ENCODE assay signal across 8 mouse cellular contexts in the genomic region with DNA sequence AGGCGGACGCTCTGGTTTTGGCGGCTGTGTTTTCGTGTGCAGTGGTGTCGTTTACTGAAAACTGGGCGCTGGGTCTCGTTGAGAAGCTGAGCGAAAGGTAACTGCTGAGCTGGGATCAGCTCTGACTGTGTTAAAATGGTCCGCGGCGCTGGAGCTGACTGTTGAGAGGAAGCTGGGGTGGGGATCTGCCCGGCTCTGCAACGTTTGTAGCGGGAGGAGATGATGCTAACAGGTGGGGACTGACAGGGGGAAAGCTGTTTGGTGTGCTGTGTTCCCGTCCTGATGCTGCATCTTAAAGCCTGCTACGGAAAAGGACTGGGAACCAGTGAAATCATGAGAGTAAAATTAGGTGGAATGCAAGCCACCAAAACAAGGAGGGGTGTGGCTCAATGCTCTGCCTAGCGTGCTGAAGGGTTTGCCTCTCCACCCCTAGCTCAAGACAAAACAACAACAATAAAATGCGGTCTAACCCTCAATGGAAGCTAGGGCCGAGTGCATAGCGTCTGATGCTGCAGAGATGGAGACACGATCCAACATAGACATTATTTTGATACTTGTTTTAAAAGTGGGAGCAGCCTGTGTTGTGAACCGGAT. TPM values are rescaled to one million over a fixed set of nuclear protein-coding genes. Genes with fewer than 3 reads are reported as not detected.
DNase-seq lines count a peak whose midpoint lies in the region; ATAC-seq and TF ChIP-seq lines count a peak whose summit lies in the region.

No protein-coding gene starts in this region.

- ATAC-seq in hematopoietic stem cell, adult 5-6 weeks (replicated peaks in 1 of 2; ENCODE audit: insufficient read depth in 1 of 2, low FRiP score in 2 of 2, low TSS enrichment in 1 of 2, low read depth in 1 of 2, poor library complexity in 2 of 2, severe bottlenecking in 2 of 2) = peak; percentile 12 to 43; a peak in 3 of 4 replicates
- peak; percentile 58 for ATAC-seq in megakaryocyte-erythroid progenitor cell, adult 5-6 weeks (replicated peaks; ENCODE audit: low FRiP score, low TSS enrichment, poor library complexity, severe bottlenecking)

- no peaks in the 10 kb centered on the region for H3K27me3 ChIP-seq in kidney, adult 2 months (replicated peaks; ENCODE audit: control insufficient read depth, insufficient read depth, low read length)

- H3K36me3 ChIP-seq in kidney, adult 2 months (ENCODE audit: control insufficient read depth, insufficient read depth, low read length) = no peaks in the 10 kb centered on the region

- WGBS in kidney, adult 2 months = 1% methylated on average over 22 of the region's 22 CpGs

- no peak overlapping the region for H3K27ac ChIP-seq in kidney, adult 2 months (ENCODE audit: insufficient read depth, low read depth, low read length)

- TF ChIP-seq CTCF in kidney, adult 2 months (conservative IDR thresholded peaks at IDR 0.05; ENCODE audit: insufficient read depth, insufficient read length, low read depth, low read length) = no peak

- TF ChIP-seq POLR2A in kidney, adult 2 months (IDR thresholded peaks at IDR 0.05; ENCODE audit: low read depth, low read length) = no peak

- 0 out of 2 replicates have a peak, but pooled peaks cover 5% of the 10 kb centered on the region for H3K4me1 ChIP-seq in kidney, adult 2 months (ENCODE audit: control insufficient read depth, insufficient read depth, low read length)

- H3K4me3 ChIP-seq in kidney, adult 2 months (ENCODE audit: insufficient read depth, low read depth, low read length) = peak overlapping the region; percentile 87

- DNase-seq in kidney, adult 2 months = no peak
- no peak for DNase-seq in kidney, adult 18-20 months
- peak; percentile 59 for DNase-seq in ZHBTc4 (ENCODE audit: low read depth, low spot score)
- DNase-seq in yolk sac, embryonic 10.5 days (ENCODE audit: low spot score) = no peak
- DNase-seq in cerebellum, postnatal 4 days (ENCODE audit: low spot score in 2 of 2) = no peak
- no peak for DNase-seq in adrenal gland, adult 8-10 months

RNA-seq across cellular contexts. Expression of gene Mettl4, which starts 0.4 kb away (rescaled TPM):
- 5.1 and 5.7 TPM in 2 replicates for polyA plus RNA-seq in kidney, adult 2 months (2012; rRNA removed)
- 34.1 and 34.3 TPM in 2 replicates for total RNA-seq in hematopoietic stem cell, adult 5-6 weeks (2017)
- total RNA-seq in megakaryocyte-erythroid progenitor cell, adult 5-6 weeks (2014; fragmentation: Nextera tagmentation) = 34.6 and 35.8 TPM in 2 replicates
- 32.0 and 40.6 TPM in 2 replicates for total RNA-seq in megakaryocyte-erythroid progenitor cell, adult 5-6 weeks (2017)
- total RNA-seq in adrenal gland, adult 8-10 months (2022) = 10 to 100 TPM; 16.8 to 18.0 (median 17.0) TPM
